Mouse (Mus musculus) erythroblast, embryonic 14.5 days (primary cell): ENCODE measurements around the gene Zc3hav1.

Source experiments
- GATA1 ChIP-seq: IDR thresholded peaks from 2 replicates; pipeline ENCODE4 v1.6.1; 2012; ENCODE audit warnings: low read length, inconsistent platforms, mixed read lengths
- TAL1 ChIP-seq: IDR thresholded peaks from 3 replicates; pipeline ENCODE4 v1.6.1; 2012; ENCODE audit warnings: low read length, inconsistent platforms, mixed read lengths

DNA sequence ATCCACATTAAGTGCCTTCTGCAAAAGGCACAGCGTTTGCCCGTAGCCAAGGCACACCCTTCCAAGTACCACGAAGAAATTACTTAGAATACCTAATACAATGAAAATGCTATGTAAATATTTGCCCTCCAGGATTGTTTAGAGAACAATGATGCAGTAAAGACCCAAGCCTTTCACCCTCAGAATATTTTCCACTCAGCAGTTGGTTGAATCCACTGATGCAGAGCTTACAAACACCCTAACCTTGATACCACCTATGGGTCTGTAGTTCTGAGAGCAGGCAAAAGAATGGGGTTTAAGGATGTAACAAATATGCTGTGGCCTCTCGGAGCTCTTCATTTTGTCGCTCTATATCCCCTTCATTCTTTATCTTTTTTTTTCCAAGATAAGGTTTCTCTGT is 6.5 kb downstream of the Zc3hav1 start:
- no peak for TF ChIP-seq TAL1
- no peak for TF ChIP-seq GATA1
